Mouse (Mus musculus) heart, adult 2 months (tissue): ENCODE measurements at regions not wholly inside any gene's neighbourhood (a gene's known extent, or its start where the extent isn't known, plus 50 kb on each side); places are given as distances from the start of the nearest gene placed in this dataset.

Experiments used
- CTCF ChIP-seq: fragments of 200-600 bp; IDR thresholded peaks from 2 replicates; pipeline ENCODE4 v1.8.1; 2022; ENCODE audit warnings: antibody characterized with exemption, mild to moderate bottlenecking, moderate library complexity
- EP300 ChIP-seq: fragments of 200-500 bp; IDR thresholded peaks from 2 replicates; pipeline ENCODE4 v1.6.1; 2011; ENCODE audit warnings: low read depth, low read length, control low read depth; ENCODE audit not compliant: insufficient read depth
- POLR2A ChIP-seq: fragments of 200-500 bp; IDR thresholded peaks from 2 replicates; pipeline ENCODE4 v1.6.1; 2011; ENCODE audit warnings: mild to moderate bottlenecking, low read depth, low read length, control low read depth; ENCODE audit not compliant: insufficient read depth

GRCm38 (mm10) chr11:23081616-23082015, 74.3 kb downstream of the Fam161a start:
- no peak for TF ChIP-seq CTCF
- no peak for TF ChIP-seq POLR2A
- TF ChIP-seq EP300, result no peak
